Mouse (Mus musculus) kidney, adult 9 months (tissue): ENCODE measurements around the gene Cdh13.
"Not testable (repeated sequence)": the region's sequence is repeated elsewhere in the genome, so short reads cannot be mapped to it uniquely, and the experiment has no call there.

Experiments
- DNase-seq: peaks from one replicate; pipeline ENCODE4 v3.0.0; 2022

Cdh13 gene

DNA sequence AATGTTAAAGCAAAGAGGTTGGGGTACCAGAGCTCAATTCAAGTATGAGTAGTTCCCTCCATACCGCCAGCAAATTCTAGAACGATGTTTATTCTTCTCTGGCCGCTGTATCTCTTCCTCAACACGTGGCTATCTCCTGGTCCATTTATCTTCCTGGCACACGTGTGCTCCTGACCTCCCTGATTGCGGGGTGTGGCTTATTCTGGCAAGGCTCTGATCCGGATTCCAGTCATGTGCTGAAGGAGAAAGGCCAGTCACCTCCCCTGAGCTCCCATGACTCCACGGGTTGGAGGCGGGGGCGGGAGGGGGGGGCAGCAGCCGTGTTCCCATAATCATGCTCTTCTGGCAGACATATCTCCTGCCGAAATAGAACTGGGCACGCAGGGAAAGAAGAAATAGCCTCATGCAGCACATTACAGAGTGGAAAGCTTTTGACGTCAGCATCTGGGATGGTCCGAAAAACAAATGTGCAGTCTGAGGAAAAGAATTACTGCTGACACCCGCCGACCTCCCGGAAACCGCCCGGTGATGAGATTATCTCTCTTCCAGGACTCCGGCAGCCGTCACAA, 417.9 kb downstream of the Cdh13 start:
- DNase-seq = peak; percentile 10

DNA sequence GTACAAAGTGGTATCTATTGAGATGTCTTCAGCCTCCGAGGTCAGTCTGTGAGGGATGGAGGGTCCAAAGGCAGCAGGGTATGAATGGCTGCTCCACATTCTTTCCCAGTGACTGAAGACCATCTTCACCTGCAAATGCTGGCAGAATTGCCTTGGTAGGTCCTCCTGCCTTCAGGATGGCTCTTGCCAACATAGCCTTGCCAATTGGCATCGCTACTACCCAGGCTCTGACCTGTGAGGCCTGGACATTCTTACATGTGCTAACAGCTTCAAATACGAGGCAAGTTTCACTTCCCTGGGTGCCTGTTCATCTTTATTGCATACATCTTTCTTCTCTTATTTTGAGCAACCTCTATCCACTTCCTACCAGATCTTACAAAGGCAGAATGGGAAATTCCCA, 425.8 kb downstream of the Cdh13 start:
- DNase-seq = no peak

DNA sequence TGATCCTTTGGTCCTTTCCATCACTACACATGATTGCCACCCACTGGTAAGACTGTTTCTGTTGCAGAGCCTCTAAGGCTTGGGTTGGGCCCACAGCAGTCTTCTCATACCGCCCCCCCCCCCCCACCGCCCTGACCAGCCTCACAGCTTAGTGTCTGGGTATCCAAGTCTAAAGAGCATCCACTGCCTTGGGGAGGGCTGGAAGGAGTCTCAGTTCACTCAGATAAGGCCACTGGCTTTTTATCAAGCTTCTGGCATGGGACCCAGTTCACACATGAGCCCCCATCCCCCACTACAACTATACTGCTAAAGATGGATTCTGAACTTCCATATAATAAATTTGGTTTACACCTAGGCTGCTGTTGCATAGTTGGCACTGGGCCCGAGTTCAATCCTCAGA, 428.1 kb downstream of the Cdh13 start:
- no peak for DNase-seq

DNA sequence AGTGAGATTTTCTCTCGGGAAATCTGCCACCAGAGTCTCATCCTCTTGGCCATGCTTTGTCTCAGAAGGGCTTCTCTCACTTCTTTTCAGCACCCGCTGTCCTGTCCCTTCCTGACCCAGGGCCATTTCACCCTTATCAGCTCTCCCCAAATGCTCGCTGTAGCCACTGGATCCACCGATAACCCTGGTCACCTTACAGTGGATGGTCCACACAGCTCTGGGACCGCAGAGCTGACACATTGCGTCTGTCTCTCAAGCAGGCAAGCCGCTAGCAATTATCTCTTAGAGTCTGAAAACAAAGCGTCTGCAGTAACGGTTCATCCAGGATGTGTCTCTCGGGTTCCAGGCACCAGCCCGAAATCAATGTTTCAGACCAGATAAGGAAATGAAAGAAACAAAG, 429.6 kb downstream of the Cdh13 start:
- peak; percentile 24 for DNase-seq

DNA sequence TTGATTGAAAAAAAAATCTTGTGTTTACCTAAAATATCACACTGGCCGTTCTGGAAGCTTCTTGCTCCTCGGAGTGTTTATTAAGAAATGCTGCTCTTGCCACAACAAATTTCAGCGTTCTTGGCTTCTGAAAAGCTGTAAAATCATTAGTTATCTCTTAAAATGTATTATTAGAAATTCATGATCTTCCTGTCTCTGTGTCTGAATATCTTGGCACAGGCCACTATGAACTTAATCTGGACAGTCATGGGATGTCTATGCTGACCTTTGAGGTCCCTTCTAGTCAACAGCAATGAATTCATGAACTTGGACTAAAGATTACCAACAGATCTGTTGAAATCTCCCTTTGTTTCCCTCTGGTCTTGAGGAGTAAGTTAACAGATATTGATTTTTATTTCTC, 430.1 kb downstream of the Cdh13 start:
- peak; percentile 50 for DNase-seq

DNA sequence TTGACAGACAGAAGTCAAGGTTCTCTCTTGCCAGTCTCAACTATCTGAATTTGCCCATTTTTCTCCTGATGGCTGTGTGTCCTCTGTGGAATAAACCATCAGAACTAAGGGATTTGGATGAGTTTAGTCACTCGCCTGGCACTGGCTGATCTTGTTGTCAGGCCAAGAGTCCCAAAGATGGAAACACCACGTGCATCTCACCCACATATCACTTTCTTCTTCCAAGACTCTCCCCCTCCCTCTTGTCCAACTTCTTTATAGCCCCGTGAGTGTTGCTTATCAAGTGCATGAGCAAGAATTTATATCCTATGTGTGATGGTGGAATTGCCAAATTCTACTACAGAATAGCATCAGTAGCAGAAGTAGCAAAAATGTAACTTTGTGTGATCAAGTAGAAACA, 439.4 kb downstream of the Cdh13 start:
- no peak for DNase-seq

DNA sequence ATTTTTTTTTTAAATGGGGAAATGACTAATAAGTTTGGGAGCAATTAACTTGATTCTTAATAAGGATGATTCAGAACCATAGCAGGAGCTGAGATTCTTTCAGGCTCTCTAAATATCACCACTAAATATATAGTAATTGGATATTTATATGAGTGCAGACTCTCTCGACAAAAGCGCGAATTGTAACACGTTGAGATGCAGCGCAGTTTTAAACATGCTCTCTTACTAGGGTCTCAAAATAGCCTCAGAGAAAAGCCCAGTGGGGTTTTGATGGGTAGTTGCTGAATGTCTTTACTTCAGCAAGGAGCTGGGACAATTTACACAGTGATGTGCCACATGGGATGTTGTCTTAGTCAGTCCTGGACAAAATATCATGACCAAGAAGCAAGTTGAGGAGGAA, 442.1 kb downstream of the Cdh13 start:
- no peak for DNase-seq

DNA sequence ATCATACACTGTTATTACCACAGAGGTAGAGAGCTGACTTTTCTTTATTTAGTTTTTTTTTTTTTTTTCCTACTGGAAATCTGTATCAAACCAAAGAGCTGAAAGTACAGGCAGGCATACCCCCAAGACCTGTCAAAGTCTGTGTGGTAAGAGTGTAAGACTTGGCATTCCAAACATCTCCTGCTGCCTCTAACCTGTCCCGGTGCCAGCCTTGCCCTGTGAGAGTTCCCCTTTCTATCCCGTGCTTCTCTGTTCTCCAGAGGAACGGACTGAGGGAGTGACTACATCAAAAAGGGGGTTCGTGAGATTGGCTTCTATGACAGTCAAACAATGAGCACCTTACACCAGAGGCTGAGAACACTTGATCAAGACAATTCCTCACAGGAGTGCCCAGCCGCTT, 458.2 kb downstream of the Cdh13 start:
- DNase-seq = no peak

DNA sequence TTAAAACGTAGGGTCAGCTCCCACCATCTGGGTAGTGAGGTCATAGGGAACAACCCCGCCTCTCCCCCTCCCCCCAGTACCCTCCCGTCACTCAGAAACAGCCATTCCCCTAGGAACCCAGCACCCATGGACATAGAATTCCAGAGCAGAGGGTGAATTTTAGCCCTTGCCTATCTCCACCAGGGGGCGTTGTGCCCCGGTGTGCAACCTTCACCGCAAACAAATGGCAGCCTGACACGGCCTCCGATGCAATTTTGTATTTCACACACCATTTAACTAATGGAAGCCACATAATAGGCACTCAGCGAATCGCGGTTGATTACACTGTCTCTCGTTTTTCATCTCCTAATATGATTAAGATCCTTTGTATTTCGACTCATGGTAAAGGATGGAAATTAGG, 461.5 kb downstream of the Cdh13 start:
- DNase-seq = no peak

DNA sequence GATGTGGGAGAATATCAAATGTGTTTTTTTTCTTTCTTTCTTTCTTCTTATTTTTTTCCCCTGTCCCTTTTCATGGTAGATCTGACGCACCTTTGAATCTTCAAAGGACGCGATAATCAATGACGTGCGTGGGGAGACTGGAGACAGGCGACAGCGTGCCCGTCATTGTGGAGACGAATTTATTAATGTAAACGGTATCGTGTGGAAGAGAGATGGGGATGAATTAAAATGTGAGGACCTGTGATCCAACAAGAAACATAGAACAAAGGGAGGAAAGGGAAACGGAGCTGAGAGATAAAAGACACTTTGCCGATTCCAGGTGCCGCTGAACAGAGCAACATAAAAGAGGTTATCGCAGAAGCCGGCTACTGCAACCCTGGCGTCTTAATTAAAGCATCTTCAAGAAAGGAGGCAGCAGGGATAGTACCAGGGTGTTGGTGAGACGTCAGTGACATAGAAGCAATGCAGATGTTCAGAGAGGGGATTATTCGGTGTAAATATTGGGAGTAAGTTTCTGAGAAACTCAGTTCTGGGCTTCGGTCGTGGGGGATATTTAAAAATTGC, 464.6 kb downstream of the Cdh13 start:
- no peak for DNase-seq

DNA sequence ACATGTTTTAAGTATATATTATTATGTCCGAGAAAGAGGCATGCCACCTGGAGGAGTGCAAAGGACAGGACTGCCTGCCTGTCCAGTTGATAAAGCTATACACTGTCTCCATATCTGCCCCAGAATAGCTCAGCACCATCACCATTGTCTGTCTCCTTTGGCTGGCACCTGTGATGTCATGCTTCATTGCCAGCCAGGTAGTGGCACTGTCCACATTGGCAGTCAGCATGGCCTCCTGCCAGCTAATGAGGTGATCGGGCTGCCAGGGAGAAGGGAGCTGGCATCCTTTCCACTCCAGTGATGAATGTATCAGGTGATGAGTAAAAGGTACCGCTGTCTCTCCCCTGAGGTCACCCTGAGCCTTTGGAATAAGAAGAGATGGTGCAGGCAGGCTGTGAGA, 465.7 kb downstream of the Cdh13 start:
- DNase-seq = no peak

DNA sequence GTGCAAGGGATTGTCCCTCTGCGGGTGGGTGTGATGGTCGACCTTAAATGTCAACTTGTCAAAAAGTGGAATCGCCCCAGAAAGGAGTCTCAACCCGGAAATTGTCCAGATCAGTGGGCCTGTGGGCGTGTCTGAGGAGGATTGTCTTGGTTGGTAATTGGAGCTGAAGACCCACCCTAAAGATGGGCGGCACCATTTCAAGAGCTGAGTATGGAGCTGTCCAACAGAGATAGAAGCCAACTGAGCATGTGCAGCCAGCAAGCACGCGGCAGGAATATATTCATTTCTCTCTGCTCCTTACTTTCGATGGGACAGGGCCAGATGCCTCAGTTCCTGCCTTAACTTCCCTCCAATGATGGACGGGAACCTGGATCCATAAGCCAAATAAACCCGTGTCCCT, 466.3 kb downstream of the Cdh13 start:
- DNase-seq = no peak

DNA sequence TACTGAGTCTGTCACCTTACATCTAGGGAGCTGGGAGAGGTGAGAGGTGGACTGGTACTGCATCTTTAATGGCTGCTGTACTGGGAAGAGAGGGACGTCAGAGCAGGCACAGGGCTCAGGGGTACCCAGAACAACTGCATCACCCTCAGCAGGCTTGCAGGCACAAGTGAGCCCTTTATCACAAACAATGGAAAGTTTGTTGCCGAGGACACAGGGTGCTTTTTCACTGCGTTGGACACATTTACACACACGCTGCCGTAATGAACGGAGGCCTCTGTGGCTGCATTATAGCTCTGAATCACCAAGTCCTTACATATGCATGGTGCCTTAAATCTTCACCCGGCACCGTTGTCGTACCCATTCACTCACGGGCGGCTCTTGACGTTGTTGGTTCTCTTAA, 470.2 kb downstream of the Cdh13 start:
- no peak for DNase-seq

DNA sequence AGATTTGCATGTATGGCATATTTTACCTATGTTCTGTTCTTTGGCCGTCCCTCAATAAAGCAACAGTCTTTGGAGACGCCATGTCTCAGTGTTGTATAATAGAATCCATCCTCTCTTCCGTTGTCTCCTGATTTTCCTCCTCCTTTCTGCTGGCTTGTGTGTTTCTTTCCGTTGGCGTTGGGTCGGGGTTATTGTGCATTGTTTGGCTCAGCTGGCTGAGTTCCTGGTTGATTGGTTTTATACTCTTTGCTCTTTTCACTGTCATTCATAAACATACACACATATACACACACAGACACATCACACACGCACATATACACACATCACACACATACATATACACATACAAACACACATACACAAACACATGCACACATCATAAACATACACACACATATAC, 470.6 kb downstream of the Cdh13 start:
- no peak for DNase-seq

DNA sequence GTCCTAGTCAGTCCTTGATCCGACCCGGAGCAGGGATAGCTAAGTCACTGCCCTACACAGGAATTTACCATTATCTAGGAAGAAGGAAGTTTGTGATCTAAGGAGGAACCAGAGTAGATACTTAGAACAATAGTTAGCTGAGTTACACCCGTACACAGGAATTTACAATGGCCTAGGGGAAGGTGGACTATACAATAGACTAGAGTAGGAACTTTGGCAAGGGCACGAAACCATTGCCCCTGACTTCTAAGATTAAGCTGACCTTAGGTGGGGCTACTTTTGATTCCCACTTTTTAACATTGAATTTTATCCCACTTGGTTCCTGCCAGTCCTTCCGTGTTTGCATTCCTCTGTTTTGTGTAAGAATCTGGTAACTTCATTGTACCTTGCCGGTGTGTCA, 494.0 kb downstream of the Cdh13 start:
- DNase-seq = not testable (repeated sequence)

DNA sequence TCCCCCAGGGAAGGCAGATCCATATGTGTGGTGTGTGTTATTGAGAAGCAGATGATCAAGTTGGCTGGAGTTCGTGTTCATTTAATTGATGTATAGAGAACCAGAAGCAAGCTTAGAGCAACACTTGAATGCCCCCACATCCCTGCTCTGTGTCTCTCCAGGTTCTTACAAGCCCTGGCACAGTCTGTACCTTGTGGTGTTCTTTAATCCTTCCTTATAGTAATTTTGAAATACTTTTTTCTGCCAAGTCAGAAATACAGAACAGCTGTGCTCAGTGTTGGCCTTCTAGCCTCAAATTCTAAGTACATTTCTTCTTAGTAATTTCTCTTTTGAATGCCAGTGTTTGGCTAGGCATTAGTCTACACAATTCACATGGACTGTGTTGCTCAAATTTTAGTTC, 494.8 kb downstream of the Cdh13 start:
- DNase-seq = no peak

DNA sequence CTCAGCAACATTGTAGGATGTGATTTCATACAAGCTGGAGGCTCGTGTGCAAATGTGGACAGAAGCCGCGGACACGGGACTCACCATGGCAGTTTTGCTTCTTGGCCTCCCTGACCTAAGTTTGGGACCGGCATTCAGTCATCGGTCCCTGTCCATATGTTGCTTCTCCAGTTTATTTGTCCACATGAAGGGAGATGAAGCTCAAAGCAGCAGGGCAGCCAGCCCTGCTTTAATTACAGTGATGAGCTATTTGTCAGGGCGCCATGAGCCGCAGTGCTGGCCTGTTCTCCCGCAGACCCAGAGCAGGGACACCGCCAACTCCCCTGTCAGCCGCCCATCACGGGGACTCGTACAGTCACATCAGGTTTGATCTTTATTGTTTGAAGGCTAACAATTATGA, 502.1 kb downstream of the Cdh13 start:
- no peak for DNase-seq

DNA sequence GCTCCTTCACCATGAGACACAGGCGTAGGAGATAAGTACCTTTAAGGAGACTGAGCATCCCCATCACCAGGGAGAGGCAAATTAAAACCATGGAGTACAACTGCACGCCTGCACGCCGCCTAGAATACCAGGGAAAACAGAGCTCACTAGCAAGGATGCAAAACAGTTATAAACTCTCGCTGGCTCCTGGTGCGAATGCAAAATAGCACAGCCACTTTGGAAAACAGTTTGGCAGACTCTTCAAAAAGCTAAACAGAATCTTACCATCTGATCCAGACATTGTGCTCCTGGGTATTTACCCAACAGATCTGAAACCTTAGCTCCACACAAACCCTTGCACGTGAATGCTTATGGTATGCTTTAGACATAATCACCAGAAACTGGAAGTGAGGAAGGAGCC, 506.1 kb downstream of the Cdh13 start:
- no peak for DNase-seq

DNA sequence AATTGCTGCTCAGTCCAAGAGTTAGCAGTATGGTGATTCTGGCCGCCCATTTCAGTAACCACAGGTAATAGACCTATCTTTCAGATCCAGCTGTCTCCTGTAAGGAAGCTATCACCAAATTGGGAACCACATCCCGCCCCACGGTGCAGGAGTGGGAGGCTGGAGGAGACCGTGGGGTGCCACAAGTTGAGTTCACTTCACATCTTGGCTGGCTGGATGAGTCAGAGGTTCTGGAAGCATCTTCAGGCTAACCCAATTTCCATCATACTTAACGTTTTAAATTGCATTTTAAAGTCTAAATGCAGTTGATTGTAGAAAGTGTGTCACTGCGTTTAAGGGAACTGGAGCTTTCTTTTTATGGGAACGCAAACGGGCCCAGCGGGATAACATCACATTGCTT, 511.4 kb downstream of the Cdh13 start:
- DNase-seq = no peak

DNA sequence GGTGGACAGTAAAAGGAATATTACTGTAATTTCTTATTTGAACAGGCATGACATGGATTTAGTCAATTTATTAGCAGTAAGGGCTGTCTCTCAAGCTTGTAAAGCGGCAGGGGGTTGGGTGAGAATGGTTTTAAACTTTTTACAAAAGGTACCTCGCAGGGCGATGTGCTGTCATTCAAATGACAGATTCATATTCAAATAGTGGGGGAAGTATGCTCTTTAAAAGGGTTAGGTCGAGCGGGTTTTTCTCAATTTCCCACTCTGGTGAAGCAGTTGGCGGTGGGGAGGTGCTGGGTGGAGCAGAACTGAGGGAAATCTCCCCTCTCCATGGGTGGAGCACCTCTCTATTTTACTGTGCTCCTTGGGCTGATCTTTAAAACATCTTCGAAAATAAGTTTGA, 513.0 kb downstream of the Cdh13 start:
- no peak for DNase-seq

DNA sequence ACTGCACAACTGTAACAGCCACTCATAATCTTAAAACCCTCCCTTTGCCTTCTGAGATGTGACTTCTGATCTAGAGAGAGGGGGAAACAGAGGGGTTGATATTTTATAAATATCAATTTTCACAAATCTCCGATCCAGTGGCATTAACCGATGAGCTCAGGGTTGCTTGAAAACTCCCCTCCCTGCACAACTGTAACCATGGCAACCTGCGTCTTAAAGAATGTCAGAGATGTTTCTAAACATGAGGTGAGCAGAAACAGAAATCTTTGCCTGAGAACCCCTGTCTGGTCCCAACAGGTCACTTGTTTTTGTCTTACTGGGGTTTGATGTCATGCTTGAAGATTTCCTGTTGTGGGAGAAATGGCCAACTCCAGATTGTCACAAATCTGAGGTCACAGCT, 513.6 kb downstream of the Cdh13 start:
- no peak for DNase-seq

DNA sequence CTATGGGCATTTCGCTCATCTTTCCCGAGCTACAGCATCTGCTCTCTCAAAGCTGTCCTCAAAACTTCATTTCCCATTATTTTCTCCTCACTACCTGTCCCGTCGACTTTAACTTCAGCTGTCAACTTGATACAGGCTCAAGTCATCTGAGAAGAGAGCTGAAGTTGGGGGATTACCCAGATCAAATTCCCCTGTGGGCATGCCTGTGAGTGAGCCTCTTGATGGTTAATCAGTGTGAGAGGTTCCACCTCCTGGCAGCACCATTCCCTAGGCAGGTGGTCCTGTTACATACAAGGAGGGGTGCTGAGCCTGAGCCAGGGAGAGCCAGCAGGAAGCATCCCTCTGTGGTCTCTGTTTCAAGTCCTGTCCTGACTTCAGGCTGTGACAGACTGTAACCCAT, 519.6 kb downstream of the Cdh13 start:
- DNase-seq = no peak

DNA sequence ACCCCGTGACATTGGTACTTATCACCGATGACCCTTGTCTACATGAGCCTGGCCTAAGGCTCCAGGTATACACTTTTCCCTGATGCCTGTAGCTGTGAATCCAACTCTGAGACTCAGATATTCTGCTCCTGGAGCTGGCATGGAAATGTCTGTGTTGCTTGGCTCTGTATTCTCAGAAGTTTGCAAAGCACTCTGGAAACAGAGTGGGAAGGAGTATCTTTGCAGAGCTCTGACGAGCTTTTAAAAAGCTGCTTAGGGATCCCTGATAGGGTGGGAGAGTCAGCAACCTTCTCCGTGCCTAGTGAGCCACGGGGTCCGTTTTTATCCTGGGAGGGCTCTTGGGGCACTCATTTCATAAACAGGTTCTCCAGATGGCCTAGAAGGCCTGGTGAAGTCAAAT, 526.1 kb downstream of the Cdh13 start:
- no peak for DNase-seq

DNA sequence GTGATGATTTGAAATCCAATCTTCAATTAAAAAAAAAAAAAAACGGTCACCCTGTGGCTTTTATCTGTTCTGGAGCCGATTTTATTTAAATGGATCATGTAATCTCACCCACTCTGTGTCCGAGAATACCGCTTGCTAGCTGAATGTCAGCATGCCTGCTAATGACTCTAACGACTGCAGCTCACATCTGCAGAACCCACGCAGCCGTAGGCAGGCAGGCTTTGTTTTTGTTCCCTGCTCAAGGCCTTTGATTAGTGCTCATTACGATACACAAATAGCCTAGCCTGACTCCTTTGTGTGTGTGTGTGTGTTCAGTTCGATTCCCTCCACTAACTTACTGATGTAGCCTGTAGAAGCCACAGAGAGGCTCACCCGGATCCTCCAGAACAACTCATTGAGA, 531.5 kb downstream of the Cdh13 start:
- DNase-seq = no peak

DNA sequence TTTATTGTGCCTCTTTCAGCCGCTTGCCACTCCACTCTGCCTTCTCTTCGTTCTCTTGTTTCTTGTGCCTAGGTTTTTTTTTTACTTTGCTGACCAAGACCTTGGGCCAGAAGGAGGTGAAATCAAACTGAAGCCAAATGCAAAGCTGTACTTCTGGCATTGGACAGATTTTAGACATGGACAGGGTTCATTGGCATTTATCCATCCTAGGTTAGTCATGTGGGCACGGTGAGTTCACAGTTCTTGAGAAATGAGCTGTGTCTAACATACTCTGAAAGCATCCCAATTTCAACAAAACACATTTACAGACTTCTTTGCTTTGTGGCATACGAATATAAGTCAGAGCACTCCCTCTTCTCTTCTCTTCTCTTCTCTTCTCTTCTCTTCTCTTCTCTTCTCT, 543.2 kb downstream of the Cdh13 start:
- peak; percentile 23 for DNase-seq

DNA sequence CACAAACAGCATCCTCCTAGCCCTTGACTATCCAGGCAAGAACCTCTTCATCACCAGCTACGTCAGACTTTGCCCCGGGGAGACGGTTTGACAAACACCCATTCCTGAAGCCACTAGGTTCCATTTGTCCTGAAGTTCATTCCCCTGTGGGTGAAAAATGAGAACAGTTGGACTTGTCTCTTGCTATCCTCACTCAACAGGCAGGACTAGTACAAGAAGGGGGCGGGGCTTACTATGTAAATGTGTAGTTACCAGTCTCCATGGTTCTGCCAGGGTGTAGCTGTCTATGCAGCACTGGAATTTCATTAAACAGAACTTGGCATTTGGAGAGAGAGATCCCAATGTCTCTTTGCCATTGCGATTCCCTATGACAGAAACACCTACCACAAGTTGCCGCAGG, 544.2 kb downstream of the Cdh13 start:
- peak; percentile 33 for DNase-seq
